ENCODE assay signal across 8 mouse cellular contexts in the genomic region with DNA sequence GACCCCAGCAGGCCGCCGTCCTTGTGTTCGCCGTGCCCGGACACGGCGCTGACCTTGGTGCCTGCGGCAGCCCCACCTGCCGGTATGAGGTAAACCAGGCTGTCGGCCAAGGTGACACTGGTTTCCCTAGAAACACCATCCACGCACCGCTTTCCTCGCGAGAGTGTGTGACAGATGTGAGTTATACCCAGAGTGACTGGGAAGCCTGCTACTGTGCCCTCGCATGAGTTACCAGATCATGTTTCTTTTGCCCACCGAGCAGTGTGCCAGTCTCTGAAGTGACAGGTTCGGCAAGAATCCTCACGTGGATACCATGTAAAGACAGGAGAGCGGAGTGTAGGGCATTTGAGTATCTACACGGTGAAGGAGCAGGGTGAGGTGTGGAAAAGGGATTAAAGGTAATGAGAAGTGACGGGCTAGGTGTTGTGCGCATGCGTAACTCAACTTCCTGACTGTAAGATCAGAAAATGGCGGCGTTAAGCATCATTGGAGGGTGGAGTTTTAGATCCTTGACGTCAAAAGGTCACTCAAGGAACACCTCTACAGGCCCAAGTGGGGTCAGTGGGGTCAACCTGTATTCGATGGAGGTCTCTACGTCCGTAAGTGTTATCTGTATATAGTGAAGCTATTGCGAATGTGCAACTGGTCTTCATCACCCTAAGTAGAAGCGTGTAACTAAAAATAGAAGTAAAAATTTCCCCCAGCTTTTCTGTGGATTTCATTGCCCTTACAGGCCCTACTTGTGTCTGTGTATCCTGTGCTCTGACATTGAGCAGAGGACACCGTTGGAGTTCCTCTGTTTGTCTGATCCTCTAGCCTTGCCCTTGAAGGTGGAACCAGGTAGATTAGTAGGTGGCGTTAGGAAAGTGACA. TPM values are rescaled to one million over a fixed set of nuclear protein-coding genes. Genes with fewer than 3 reads are reported as not detected.
DNase-seq lines count a peak whose midpoint lies in the region; ATAC-seq and TF ChIP-seq lines count a peak whose summit lies in the region.

No protein-coding gene starts in this region.

- 16% methylated on average over 33 of the region's 33 CpGs for WGBS in embryonic facial prominence, embryonic 11.5 days
- 15% methylated on average over 33 of the region's 33 CpGs for WGBS in kidney, embryonic 15.5 days
- WGBS in liver, embryonic 14.5 days (ENCODE audit: insufficient replicate concordance) = 13% methylated on average over 33 of the region's 33 CpGs
- WGBS in neural tube, embryonic 13.5 days = 17% methylated on average over 33 of the region's 33 CpGs

- no peak; the same call in 1 of the 2 replicates for ATAC-seq in embryonic facial prominence, embryonic 11.5 days (replicated peaks; ENCODE audit: insufficient number of reproducible peaks, low FRiP score, low TSS enrichment, low read depth)
- no peak for ATAC-seq in kidney, embryonic 15.5 days (replicated peaks; ENCODE audit: low FRiP score)
- ATAC-seq in liver, embryonic 14.5 days (ENCODE audit: insufficient read depth) = peak; percentile 5; the same call in 1 of the 2 replicates
- peak; percentile 82 for ATAC-seq in neural tube, embryonic 13.5 days (ENCODE audit: low read depth)

- TF ChIP-seq CTCF in liver, embryonic 14.5 days (IDR thresholded peaks at IDR 0.05; ENCODE audit: low read depth) = peak; percentile 63

- peak overlapping the region; percentile 71 for H3K9ac ChIP-seq in embryonic facial prominence, embryonic 11.5 days (replicated peaks; ENCODE audit: low read length)
- peak overlapping the region; percentile 80 for H3K9ac ChIP-seq in kidney, embryonic 15.5 days
- peak overlapping the region; percentile 92 for H3K9ac ChIP-seq in liver, embryonic 14.5 days (replicated peaks)
- H3K9ac ChIP-seq in neural tube, embryonic 13.5 days = peak overlapping the region; percentile 73

- H3K27me3 ChIP-seq in embryonic facial prominence, embryonic 11.5 days (ENCODE audit: control insufficient read depth, insufficient read depth, low read length) = no peaks in the 10 kb centered on the region
- H3K27me3 ChIP-seq in kidney, embryonic 15.5 days = no peaks in the 10 kb centered on the region
- no peaks in the 10 kb centered on the region for H3K27me3 ChIP-seq in liver, embryonic 14.5 days (ENCODE audit: control insufficient read depth, insufficient read depth, low read length)
- H3K27me3 ChIP-seq in neural tube, embryonic 13.5 days = no peaks in the 10 kb centered on the region

- H3K27ac ChIP-seq in embryonic facial prominence, embryonic 11.5 days (replicated peaks; ENCODE audit: low read depth, low read length) = peak overlapping the region; percentile 65
- peak overlapping the region; percentile 94 for H3K27ac ChIP-seq in kidney, embryonic 15.5 days
- peak overlapping the region; percentile 93 for H3K27ac ChIP-seq in liver, embryonic 14.5 days
- H3K27ac ChIP-seq in neural tube, embryonic 13.5 days (replicated peaks) = peak overlapping the region; percentile 90

- H3K4me2 ChIP-seq in embryonic facial prominence, embryonic 11.5 days (ENCODE audit: low read depth, low read length) = peak overlapping the region; percentile 87
- peak overlapping the region; percentile 61 for H3K4me2 ChIP-seq in kidney, embryonic 15.5 days
- H3K4me2 ChIP-seq in liver, embryonic 14.5 days (ENCODE audit: low read depth) = peak overlapping the region; percentile 98
- peak overlapping the region; percentile 63 for H3K4me2 ChIP-seq in neural tube, embryonic 13.5 days

- H3K4me1 ChIP-seq in embryonic facial prominence, embryonic 11.5 days (ENCODE audit: control insufficient read depth, insufficient read depth, low read length) = no peaks in the 10 kb centered on the region
- H3K4me1 ChIP-seq in kidney, embryonic 15.5 days = peaks cover 13% of the 10 kb centered on the region; the same call in 1 of the 2 replicates
- peaks cover 40 to 46% of the 10 kb centered on the region in 2 experiments for H3K4me1 ChIP-seq in liver, embryonic 14.5 days (replicated peaks; ENCODE audit: control insufficient read depth in 2 of 2, insufficient read depth in 2 of 2, low read length in 1 of 2)
- peaks cover 16% of the 10 kb centered on the region for H3K4me1 ChIP-seq in neural tube, embryonic 13.5 days (replicated peaks)

- peak; percentile 93 for DNase-seq in 416B (ENCODE audit: low read depth)
- DNase-seq in NIH3T3 (ENCODE audit: low read depth) = peak; percentile 86
- DNase-seq in embryonic facial prominence, embryonic 11.5 days (ENCODE audit: low spot score) = peak; percentile 81
- peak; percentile 75 to 80 for DNase-seq in heart, adult 9 months (ENCODE audit: low spot score in 2 of 2)
- peak; percentile 78 to 82 (median 80) for DNase-seq in liver, embryonic 14.5 days (ENCODE audit: low read depth in 3 of 3, low spot score in 3 of 3)
- peak; percentile 72 for DNase-seq in thymus, postnatal 14 days

- no peaks in the 10 kb centered on the region for H3K9me3 ChIP-seq in embryonic facial prominence, embryonic 11.5 days (replicated peaks; ENCODE audit: control insufficient read depth, low read length)
- H3K9me3 ChIP-seq in kidney, embryonic 15.5 days (replicated peaks) = no peaks in the 10 kb centered on the region
- H3K9me3 ChIP-seq in liver, embryonic 14.5 days (ENCODE audit: control insufficient read depth, low read length) = no peaks in the 10 kb centered on the region
- H3K9me3 ChIP-seq in neural tube, embryonic 13.5 days = no peaks in the 10 kb centered on the region

- no peak for TF ChIP-seq EP300 in liver, embryonic 14.5 days (IDR thresholded peaks at IDR 0.05; ENCODE audit: low read depth)

- peak overlapping the region; percentile 79 for H3K4me3 ChIP-seq in embryonic facial prominence, embryonic 11.5 days (ENCODE audit: low read depth, low read length)
- H3K4me3 ChIP-seq in kidney, embryonic 15.5 days (replicated peaks) = peak overlapping the region; percentile 69
- peak overlapping the region; percentile 79 to 82 for H3K4me3 ChIP-seq in liver, embryonic 14.5 days (ENCODE audit: insufficient read depth in 1 of 2, low read depth in 2 of 2, low read length in 2 of 2)
- H3K4me3 ChIP-seq in neural tube, embryonic 13.5 days = peak overlapping the region; percentile 78

- H3K36me3 ChIP-seq in embryonic facial prominence, embryonic 11.5 days (replicated peaks; ENCODE audit: control insufficient read depth, insufficient read depth, low read depth, low read length) = no peaks in the 10 kb centered on the region
- H3K36me3 ChIP-seq in kidney, embryonic 15.5 days = peaks cover 6% of the 10 kb centered on the region
- H3K36me3 ChIP-seq in liver, embryonic 14.5 days (replicated peaks; ENCODE audit: control insufficient read depth, insufficient read depth, low read depth) = peaks cover 9% of the 10 kb centered on the region
- H3K36me3 ChIP-seq in neural tube, embryonic 13.5 days = peaks cover 8% of the 10 kb centered on the region

RNA-seq across cellular contexts. Expression of a gene that starts 0.9 kb away (rescaled TPM):
- polyA plus RNA-seq in embryonic facial prominence, embryonic 11.5 days (2014; fragmentation: Nextera tagmentation; extraction: Ambion mirVana) = 75.3 and 82.5 TPM in 2 replicates
- polyA plus RNA-seq in kidney, embryonic 15.5 days (2015; fragmentation: Nextera tagmentation; extraction: Ambion mirVana) = 116 and 131 TPM in 2 replicates
- polyA plus RNA-seq in liver, embryonic 14.5 days (2012; rRNA removed) = 38.6 and 41.8 TPM in 2 replicates
- 60.6 and 72.8 TPM in 2 replicates for polyA plus RNA-seq in liver, embryonic 14.5 days (2014; fragmentation: Nextera tagmentation; extraction: Ambion mirVana)
- 101 and 102 TPM in 2 replicates for polyA plus RNA-seq in neural tube, embryonic 13.5 days (2015; fragmentation: Nextera tagmentation; extraction: Ambion mirVana)

RNA-seq across cellular contexts. Expression of a gene that starts 17.7 kb away (rescaled TPM):
- polyA plus RNA-seq in embryonic facial prominence, embryonic 11.5 days (2014; fragmentation: Nextera tagmentation; extraction: Ambion mirVana) = 131 and 135 TPM in 2 replicates
- polyA plus RNA-seq in kidney, embryonic 15.5 days (2015; fragmentation: Nextera tagmentation; extraction: Ambion mirVana) = 130 and 133 TPM in 2 replicates
- 23.9 and 28.3 TPM in 2 replicates for polyA plus RNA-seq in liver, embryonic 14.5 days (2012; rRNA removed)
- 37.4 and 37.5 TPM in 2 replicates for polyA plus RNA-seq in liver, embryonic 14.5 days (2014; fragmentation: Nextera tagmentation; extraction: Ambion mirVana)
- 131 and 137 TPM in 2 replicates for polyA plus RNA-seq in neural tube, embryonic 13.5 days (2015; fragmentation: Nextera tagmentation; extraction: Ambion mirVana)

RNA-seq across cellular contexts. Expression of a gene that starts 24.8 kb away (rescaled TPM):
- polyA plus RNA-seq in embryonic facial prominence, embryonic 11.5 days (2014; fragmentation: Nextera tagmentation; extraction: Ambion mirVana) = 109 and 112 TPM in 2 replicates
- polyA plus RNA-seq in kidney, embryonic 15.5 days (2015; fragmentation: Nextera tagmentation; extraction: Ambion mirVana) = 93.1 and 101 TPM in 2 replicates
- polyA plus RNA-seq in liver, embryonic 14.5 days (2012; rRNA removed) = 25.4 and 28.7 TPM in 2 replicates
- 45.8 and 53.4 TPM in 2 replicates for polyA plus RNA-seq in liver, embryonic 14.5 days (2014; fragmentation: Nextera tagmentation; extraction: Ambion mirVana)
- polyA plus RNA-seq in neural tube, embryonic 13.5 days (2015; fragmentation: Nextera tagmentation; extraction: Ambion mirVana) = 69.3 and 69.4 TPM in 2 replicates

Comparison
In these comparisons a context has a peak if more than half of its experiments do, and no peak if none do; other contexts are left out.
1. ATAC-seq: peak in liver, embryonic 14.5 days (single experiment) and neural tube, embryonic 13.5 days (single experiment); none in embryonic facial prominence, embryonic 11.5 days (single experiment) and kidney, embryonic 15.5 days (single experiment).
2. Peak in every context shown above with its lines, with median percentiles within 50 percentile points of each other: DNase-seq, H3K27ac ChIP-seq, H3K4me2 ChIP-seq, H3K4me3 ChIP-seq and H3K9ac ChIP-seq.